Mouse (Mus musculus): ENCODE measurements at regions not wholly inside any gene's neighbourhood (a gene's known extent, or its start where the extent isn't known, plus 50 kb on each side); places are given as distances from the start of the nearest gene placed in this dataset.

DNA sequence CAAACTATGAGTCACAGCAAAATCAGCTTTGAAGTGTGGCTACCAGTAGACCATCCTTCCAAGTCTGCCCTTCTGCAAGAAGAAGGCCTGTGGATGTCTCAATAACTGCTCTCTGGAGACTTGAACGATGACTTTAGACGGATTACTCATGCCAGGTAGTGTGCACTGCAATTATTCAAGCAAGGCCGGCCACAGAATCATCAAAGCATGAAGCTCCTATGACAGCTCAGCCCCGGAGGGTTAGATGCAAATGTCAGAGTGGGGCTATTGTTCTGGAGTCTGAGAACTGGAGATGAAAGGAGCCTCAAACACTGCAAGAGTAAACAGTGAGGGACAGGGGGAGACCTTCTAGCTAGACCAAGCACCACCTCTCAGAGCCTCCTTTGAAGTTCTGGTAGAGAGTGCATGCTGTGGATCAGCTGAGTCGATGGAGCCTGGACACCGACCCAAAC, 173.8 kb upstream of the Dmrta1 start:
- DNase-seq (ENCODE audit: low spot score in 2 of 2) = no peak

DNA sequence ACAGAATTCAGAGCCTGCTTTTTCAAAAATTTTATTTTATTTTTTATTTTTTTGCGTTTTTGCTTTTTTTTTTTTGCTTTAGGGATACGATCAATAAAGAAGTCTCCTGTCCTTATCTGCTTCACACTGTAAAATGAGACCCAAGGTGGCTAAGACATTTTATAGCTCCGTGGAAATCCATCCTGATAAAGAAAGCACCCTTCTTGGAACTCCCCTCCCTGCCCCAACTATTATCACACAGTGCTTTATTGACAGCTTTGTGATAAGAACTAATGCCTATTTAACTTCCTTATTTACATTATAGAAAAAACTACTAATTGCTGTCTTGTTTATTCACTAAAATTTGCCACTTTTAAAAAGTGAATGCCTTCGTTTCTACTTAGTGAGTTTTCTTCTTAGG, 179.0 kb upstream of the Dmrta1 start:
- DNase-seq (ENCODE audit: low spot score in 2 of 2) = no peak

DNA sequence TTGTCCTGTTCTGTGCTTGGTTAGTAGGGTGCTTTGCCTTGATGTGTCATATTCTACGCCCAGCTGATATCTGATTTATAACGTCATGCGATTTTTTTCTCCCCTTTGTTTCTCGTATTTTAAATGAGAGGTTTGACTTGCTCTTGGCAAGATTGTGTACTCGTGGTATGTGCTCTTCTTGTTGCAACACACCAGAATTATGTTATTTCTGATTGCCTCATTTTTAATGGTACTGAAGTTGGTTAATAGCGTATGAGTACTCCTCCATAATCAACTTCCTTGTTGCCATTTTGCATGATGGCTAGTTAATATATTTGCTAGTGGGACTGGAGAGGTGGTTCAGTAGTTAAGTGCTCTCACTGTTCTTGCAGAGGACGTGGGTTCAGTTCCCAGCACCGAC, 180.1 kb upstream of the Cdkn2b start:
- DNase-seq (ENCODE audit: low spot score in 2 of 2) = no peak

DNA sequence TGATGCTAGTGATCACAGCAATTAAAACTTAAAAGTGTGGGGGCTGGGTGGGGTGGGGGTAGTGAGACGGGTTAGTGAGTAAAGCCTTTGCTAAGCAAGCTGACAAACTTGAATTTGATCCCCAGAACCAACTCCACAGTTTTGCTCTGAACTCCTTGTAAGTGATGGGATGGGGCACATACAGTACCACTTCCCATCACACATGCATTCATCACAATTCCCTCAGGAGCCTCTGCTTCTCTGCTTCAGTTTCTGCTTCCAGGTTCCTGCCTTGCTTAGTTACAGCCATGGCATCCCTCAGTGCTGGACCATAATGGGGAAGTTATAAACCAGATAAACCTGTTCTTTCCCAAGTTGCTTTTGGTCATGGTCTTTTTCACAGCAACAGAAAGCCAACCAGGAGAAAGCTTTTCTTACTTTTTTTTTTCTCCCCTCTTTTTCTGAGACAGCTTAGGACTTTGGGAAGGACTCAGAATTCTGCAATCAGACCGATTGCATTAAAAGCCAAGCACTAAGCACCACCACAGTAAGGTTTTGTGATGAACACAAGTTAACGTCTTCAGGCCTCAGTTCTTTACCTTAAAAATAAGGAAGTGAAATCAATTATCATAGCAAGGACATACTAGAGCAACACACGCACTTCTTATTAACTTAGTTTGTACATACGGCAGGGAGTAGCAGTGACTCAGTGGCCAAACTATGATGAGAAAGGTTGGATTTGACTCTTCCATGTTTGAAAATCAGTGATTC, 176.8 kb upstream of the Cdkn2b start:
- no peak for DNase-seq (ENCODE audit: low spot score in 2 of 2)

DNA sequence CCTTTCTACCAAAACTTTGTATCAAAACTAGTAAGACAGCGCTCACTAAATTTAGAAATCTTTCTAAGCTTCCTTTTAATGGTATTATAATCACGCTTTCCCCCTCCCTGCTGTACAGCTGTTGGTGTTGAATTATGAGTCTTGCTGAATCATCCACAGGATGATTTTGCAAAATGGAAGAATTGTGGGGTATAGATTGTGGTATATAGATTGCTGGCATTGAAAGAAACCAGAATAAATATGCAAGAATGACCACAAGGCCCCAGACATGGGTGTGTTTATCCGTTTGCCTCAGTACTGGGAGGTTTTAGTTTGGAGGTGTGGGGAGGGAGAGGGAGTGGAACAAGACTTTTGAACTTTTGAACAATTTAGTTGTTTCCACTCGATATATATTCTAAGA, 176.1 kb upstream of the Cdkn2b start:
- DNase-seq (ENCODE audit: low spot score in 2 of 2) = no peak

DNA sequence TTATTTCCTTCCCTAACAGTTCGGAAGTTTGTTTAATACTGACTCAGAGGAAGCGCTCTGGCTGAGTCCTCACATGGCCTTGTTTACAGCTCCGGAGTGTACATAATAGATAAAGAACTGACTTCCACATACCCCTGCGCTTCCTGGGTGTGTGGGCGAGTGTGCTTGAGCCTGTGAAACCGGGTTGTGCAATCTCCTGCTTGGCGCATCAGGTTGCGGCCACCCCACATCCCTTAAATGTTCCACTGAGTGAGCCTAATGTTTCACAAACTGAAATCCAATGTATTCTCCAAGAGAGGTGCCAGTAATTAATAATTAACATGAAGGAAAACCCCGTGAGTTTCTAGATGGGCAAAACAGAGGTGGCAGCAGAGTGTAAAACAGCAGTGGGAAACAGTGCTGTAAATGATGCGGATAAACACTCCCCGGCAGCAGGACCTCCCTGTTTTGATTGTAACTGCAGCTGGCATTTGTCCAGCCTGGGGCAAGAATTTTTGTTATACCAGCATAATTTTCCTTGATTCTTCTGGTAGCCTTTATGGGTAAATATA, 175.2 kb upstream of the Cdkn2b start:
- peak; percentile 54 to 68 for DNase-seq (ENCODE audit: low spot score in 2 of 2)

DNA sequence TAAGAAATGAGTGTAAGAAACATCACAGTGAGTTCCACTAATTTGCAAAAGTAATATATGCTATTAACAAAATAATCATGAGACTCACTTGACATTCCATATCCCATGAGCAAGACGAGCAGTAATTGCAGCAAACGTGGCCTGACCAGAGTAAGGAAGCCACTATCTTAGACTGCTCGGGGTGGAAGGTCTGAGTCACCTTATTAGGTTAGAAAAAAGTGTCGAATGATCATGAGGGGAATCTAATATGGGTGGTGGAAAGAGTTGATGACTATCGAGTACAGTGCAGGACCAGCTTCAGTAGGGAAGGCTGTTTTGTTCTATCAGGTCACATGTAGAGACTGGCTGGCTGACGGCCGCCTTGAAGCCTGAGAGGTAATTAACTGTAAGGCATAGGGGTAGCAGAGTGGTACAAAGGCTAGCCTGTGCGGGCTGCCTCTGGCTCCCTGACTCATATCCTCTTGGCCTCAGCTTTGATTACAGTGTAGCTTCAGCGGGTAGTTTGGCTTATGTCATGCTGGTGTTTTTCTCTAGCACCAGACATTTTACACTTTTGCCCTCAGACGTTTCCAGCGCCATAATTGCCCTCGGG, 167.9 kb upstream of the Cdkn2b start:
- DNase-seq (ENCODE audit: low spot score in 2 of 2) = no peak

DNA sequence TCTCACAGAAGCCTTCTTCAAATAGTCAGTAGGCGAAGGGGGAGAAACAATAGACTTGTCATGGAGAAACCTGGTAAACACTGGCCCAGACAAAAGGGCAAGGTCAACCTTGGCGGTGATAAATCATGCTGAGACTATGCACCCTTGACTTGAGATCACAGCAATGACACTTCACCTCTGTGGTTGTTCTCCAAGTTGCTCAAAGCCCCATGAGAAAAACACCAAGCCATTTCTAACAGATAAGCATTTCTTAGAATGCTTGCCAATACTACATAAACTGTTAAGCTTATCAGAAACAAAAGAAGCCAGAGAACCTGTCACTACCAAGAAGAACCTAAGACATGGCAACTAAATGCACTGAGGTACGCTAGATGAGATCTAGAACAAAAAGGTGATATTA, 165.0 kb upstream of the Cdkn2b start:
- peak; percentile 17 to 33 for DNase-seq (ENCODE audit: low spot score in 2 of 2)

DNA sequence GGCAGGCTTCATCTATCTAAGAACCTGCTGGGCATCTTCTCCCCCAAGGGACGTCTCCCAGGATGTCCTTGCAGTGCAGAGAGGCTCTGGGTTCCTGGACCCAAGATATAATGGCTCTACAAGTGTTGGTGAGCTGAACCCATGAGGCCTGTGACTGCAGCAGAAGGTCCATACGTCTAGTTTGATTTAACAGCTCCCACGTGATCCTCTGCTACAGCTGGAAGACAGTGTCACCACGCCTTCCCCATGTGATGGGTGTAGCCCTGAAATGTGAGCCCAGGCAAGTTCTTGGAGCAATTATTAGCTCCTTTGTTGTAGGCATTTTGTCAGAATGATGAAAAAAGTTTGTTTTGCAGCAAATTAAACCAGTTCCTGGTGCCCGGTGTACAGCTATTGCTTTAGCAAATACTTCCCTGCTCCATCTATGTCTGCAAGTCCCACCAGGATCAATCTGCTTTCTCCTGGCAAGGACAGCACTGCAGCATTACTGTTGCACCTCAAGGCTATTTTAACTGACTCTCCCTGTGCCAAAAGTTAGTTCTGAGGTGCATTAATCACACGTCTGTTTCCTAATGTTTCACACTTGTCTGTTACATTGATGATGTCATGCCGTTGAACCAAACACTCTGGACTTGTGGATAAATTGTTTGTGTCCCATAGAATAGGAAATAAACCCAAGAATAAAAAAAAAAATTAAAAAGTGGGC, 164.2 kb upstream of the Cdkn2b start:
- no peak for DNase-seq (ENCODE audit: low spot score in 2 of 2)

DNA sequence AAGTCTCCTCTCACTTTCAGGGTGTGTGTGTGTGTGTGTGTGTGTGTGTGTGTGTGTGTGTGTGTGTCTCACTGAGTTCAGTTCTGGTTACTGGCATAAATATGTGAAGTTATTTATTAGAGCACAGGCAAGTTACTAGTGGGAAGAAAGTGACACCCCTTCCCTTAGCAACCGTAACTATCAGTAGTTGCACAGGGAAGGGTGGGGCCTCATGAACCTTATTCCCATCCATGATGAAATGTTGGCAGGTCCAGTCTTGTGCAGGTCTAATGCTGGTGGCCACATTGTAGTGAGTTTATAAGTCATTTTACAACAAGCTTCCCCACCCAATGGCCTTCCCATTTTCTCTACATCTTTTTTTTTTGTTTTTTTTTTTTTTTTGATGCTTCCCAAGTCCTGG, 160.6 kb upstream of the Cdkn2b start:
- no peak for DNase-seq (ENCODE audit: low spot score in 2 of 2)

DNA sequence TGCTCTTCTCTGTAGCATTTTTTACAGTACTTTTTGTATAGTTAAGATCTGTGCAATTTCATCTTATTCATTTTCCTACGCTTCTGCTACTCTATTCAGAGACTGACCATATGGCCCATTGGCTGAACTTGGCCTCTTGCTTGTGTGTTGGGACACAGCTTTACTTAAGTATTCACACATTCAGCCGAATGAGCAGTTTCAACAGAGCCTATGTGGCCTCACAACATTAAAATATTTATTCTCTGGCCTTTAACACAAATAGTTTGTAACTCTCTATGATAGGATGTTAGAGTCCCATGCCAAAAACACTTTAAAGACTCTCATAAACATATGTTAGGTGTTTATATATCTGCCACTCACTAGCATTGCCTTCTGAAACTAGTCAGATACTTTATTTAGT, 159.9 kb upstream of the Cdkn2b start:
- DNase-seq (ENCODE audit: low spot score in 2 of 2) = no peak

DNA sequence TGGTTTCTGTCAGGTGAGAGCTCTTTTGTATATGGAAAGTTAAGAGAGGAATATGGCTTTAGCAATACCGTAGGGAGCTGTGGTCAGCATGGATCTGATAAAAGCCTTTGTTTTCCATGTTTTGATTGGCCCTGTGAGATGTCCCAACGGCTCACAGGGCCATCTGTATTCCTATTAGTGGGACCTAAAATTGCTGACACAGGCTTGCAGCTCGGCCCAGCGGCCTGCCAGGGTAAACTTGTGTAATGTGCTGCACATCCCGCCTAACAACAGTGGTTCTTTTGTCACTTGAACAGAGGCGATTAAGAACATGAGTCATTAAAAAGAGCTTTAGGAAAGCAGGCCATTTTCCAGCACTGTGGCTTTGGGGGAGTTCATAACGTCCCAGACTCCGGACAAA, 159.0 kb upstream of the Cdkn2b start:
- peak in 1 of 2 experiments; percentile 53 for DNase-seq (ENCODE audit: low spot score in 2 of 2)

DNA sequence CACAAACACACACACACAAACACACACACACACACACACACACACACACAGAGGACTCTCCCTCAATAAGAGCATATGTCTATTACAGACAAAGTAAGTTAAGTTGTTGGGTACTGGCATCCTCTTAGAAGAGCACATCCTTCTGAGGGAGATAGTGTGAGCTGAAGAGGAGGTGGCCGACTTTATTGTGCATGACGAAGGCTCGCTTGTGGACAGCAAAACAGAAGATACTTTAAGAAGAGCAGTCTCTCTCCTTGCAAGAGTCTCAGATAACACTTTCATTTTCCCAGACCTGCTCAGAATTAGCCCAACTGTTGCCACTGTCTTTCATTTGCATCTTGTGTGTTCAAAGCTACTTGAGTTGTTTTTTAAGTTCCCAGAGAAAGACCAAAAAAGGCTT, 158.6 kb upstream of the Cdkn2b start:
- no peak for DNase-seq (ENCODE audit: low spot score in 2 of 2)

DNA sequence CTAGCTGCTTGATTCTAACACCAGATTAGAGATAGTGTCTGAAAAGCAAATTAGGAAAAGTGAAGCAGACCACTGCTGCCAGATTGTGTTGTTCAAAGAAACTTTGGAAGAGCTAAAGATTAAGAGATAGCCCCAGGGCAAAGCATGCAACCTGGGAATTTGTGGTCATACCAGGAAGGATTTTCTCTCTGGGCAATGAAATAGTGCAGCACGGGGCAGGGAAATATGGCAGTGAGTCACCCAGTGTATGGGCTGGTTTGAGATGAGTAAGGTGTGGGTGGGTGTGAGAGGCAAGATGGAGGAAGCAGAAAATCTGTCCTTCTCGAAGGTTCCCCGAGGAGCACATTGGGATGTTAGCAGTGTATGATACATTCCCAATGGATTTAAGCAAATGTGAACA, 155.9 kb upstream of the Cdkn2b start:
- DNase-seq (ENCODE audit: low spot score in 2 of 2) = no peak

DNA sequence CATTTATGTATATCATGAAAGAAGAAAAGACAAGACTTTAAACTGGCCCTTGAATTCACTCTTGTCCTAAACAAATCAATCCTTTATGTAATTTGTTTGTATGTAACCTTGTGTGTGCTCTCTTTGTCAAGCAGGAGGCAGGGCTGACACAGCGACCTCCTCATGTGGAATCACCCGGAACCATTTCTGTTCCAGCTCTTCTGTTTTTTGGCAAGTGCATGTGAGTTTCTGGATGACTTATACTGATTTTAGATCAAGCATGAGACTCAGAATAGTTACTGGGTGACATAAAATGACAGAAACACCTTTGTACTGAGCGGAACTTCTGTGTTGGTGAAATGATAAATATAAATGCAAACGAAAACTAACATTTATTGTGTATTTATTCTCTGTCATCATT, 152.3 kb upstream of the Cdkn2b start:
- no peak for DNase-seq (ENCODE audit: low spot score in 2 of 2)

DNA sequence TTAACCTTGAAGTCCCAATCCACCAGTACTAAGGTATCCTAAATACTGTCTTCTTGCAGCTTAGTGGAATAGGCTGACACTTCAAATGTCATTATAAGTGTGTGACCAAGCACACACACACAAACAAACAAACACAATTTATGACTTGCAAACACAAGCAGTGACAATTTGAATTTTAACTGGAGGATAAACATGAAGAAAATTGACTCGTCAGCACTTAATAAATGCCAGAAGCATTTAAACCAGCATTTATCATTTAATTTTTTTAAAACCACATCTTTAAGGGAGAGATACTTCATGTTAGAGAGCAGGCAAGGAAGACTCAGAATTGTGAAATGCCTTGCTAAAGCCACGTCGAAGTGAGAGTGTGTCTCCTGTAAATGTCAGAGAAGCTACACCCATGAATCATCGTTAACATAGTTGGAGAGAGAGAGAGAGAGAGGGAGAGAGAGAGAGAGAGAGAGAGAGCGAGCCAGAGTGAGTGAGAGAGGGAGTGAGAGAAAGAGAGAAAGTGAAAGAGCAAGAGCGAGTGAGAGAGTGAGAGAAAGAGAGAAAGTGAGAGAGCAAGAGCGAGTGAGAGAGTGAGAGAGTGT, 149.4 kb upstream of the Cdkn2b start:
- DNase-seq (ENCODE audit: low spot score in 2 of 2) = no peak

DNA sequence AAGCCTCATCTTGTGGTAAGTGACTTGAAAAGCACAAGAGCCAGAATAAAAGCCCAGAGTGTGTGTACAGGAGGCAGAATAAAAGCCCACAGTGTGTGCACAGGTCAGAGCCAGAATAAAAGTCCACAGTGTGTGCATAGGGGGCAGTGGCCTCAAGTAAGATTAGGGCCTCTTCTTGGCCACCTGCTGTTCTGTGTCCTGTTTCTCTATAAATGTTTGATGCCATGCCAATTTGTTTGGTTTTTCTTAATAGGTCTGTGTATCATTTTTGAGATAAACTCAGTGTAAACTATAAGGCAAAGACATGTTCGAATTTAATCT, 148.5 kb upstream of the Cdkn2b start:
- DNase-seq (ENCODE audit: low spot score in 2 of 2) = no peak

DNA sequence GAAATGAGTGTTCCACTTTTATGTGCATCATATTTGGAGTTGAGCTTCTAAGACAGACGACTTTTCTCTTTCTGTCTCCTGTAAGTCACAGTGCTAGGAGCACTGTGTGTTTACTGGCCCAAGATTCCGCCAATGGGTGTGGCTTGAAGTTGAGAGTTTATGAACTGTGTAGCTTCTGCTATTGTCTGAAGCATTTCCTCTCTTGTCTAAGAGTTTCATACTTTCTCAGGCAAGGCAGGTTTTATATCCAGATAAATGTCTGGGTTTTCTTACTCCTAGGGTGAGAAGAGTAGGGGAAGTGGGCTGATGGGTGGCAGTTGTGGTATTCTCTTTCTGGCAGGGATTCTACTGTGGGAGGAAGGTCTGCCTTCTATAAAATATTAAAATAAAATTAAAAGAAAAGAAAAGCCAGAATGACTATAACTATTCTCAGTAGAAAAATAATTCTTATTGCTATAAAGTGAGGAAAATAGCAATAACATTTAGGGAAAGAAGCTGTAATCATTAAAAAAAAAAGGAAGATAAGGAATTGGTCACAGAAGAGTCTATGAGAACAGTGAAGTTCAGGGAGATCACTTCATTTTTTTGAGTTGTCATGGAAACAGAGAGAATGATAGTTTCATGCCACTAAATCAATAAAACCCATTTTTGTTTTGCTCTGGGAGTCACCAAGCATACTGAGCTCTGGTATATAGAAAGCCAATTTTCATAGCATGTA, 147.9 kb upstream of the Cdkn2b start:
- DNase-seq (ENCODE audit: low spot score in 2 of 2) = no peak

DNA sequence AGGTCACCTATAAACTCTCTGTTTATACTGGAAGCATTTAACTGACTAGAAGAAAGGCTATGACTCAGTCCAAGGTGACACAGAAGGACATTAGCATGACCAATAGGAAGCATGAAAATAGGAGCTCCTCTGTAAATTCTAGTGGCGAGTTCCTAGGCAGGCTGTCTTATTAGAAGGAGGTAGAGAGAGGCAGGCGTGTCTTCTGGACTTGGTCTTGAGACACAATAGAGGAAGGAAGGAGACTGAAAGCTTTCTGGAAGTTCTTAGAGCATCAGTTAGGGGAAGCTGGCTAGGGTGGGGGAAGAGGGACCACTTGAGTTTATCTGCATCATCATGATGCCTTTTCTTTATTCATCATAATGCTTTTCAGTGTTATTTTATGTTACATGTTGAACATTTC, 147.0 kb upstream of the Cdkn2b start:
- no peak for DNase-seq (ENCODE audit: low spot score in 2 of 2)

DNA sequence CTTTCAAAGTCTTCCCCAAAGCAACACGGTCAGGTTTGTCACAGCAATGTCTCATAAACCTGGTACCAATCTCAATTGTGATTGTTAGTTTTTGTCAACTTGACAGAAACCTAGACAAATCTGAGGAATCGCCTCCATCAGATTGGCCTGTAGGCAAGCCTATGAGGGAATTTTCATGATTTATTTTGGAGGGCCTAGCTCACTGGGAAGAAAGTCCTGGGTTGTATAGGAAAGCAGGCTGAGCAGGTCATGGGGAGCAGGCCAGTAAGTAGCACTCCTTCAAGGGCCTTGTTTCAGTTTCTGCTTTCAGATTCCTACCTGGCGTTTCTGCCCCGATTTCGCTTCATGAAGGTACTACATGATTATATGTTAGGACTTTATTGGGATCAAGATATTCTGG, 144.1 kb upstream of the Cdkn2b start:
- no peak for DNase-seq (ENCODE audit: low spot score in 2 of 2)

DNA sequence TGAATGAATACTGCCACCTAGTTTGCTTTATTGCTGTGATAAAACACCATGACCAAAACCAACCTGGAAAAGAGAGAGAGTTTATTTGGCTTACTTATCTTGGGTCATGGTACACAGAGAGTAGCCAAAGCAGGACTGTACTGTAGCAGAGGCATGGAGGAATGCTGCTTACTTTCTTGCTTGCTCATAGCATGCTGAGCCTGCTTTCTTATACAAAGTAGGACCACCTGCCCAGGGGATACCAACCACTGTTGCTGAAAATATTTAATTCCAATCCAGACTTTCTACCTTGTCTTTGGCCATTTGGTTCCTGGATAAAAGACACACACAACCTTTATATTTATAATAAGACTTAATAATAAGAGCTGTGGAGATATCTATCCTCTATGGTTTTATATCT, 142.2 kb upstream of the Cdkn2b start:
- DNase-seq (ENCODE audit: low spot score in 2 of 2) = no peak

DNA sequence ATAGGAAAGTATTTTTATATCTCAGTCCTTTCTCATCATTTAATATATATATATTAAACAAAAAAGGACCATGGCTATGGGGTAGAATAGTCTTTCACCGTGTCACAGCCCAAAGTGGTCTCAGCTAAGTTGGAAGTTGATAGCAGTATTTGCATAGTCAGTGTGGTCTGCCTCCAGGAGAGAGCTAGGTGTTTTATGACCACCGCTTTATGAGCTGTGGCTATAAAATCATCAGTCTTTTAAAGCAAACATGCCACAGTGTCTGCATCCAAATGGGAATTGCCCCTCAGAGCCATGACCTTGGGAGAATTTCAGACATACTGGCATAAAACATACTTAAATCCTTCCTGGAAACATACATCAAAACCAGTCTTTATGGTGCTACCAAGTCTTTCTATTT, 140.9 kb upstream of the Cdkn2b start:
- DNase-seq (ENCODE audit: low spot score in 2 of 2) = no peak

All from urinary bladder, postnatal 36 days (tissue).